Mouse (Mus musculus) large intestine, adult 2 months (tissue): ENCODE data around the gene Mgmt. TPM values are rescaled to one million over a fixed set of nuclear protein-coding genes. Genes with fewer than 3 reads are reported as not detected.

Experiments used
- DNase-seq: peaks from one replicate; pipeline ENCODE4 v3.0.0-alpha.2; 2012; ENCODE audit warnings: low read depth, low spot score
- WGBS: fragments of 180-500 bp; shearing (Covaris S2); methylation state at CpG from one replicate; pipeline ENCODE4 v1.1.7; 2018; 5-methylcytosine and 5-hydroxymethylcytosine counted together
- polyA plus RNA-seq: library from polyadenylated mRNA; depleted of rRNA; stranded (reverse); fragments of >200 nt; gene quantifications from 2 replicates; pipeline ENCODE4 v1.2.3, GENCODE M21; 2012

The Mgmt gene
- polyA plus RNA-seq, 1 experiment: 1.0 TPM

- no peak for DNase-seq
- WGBS: 88% methylated on average over 7 of the region's 7 CpGs
Measured at GRCm38 (mm10) chr7:137084651-137085050, 190.2 kb downstream of the Mgmt start.

- DNase-seq: peak; percentile 43
- 13% methylated on average over 14 of the region's 14 CpGs for WGBS
Measured at GRCm38 (mm10) chr7:137085969-137086606, 191.7 kb downstream of the Mgmt start.

- no peak for DNase-seq
- WGBS: 43% methylated on average over 6 of the region's 6 CpGs
Measured at GRCm38 (mm10) chr7:137087136-137087535, 192.7 kb downstream of the Mgmt start.

DNA sequence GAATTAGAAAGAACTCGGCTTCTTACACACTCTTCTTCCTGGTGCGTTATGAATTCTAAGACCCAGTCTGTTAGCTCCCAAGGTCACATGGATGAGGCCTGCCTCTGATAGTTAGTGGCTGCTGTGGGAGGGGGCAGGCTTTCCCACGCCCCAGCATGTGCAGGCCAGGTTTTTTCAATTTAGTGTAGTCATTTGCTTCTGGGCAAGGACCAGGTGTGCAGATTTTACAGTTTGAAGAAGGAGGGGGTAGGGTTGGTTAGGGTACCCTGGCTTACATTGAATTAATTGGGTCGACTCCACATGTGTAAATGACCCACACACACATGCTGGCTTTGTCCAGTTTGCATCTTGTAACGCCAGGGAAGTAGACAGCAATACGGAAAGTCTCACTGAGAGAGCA is 193.7 kb downstream of the Mgmt start:
- no peak for DNase-seq
- WGBS: 84% methylated on average over 6 of the region's 6 CpGs

DNA sequence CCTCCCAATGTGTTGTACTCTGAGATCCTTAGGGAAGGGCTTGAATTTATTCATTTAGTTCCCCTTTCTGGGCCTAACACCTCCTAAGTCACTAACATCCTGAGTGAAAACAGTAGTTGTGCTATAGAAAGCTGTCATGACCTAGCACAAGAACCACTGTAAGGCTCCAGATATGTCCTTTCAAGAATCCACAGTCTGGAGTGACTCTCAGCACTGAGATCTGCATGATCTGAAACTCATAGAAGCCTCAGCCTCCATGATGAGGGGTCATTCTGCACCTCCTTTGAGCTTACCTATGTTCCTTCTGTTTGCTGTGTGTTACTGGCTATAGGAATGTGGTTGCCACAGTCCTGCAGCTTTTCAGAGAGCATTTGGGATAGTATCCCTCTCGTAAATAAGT is 200.1 kb downstream of the Mgmt start:
- no peak for DNase-seq
- 80% methylated on average over 1 of the region's 1 CpGs for WGBS

DNA sequence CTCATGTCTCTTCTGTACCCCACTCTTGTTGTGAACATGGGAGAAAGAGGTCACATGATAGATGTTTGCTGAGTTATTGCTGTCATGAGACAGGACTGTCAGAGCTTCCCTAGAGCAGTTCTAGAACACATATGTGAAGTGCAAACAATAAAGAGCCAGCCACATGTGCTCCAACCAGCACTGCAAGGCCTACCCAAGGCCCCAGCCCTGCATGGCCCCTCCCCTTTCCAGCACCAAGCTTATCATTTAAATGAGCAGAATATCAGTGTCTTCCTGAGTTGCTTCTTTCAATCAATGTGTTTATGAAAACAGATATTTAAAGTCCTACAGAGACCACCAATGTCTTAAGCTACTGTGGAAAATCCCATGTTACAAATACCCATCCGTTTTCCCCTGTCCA is 201.3 kb downstream of the Mgmt start:
- 92% methylated on average over 1 of the region's 1 CpGs for WGBS
- no peak for DNase-seq

DNA sequence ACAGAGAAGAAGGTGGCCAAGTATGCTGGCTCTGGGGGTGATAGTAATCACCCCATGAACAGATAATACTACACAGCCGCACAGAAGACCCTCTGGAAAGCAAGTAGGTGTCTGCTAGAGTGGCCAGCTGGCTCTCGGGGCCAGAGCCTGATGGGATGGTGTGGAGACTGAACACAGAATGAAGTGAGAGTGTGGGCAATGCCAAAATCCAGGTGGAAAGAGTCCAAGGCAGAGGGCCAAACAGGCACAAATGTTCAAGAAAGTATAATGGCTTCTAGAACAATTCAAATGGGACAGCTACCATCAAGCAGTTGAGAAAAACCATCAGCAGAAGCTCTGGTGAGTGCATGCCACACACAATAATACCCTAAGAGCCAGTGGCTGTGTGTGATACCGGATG is 205.4 kb downstream of the Mgmt start:
- DNase-seq: no peak
- WGBS: 85% methylated on average over 3 of the region's 3 CpGs

GRCm38 (mm10) chr7:137102606-137103195 is 208.3 kb downstream of the Mgmt start:
- no peak for DNase-seq
- WGBS: 90% methylated on average over 10 of the region's 10 CpGs

DNA sequence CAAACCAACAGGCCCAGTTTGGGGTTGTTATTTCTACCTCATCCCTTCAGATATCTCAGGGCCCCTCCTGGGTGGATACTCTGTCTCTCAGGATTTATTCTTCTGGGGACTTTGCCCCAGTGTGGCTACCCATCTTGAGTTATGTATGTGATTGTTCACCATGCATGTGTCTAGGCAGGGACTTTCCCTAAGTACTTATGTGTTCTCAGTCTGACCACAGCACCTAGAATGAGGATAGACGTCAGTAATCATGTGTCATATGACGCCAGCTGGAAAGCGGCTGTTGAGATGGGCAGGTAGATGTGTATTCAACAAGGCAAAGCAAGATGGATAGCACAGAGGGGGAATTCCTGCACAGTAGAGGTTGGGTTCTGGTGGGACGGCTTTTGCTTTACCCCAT is 217.7 kb downstream of the Mgmt start:
- DNase-seq: no peak
- WGBS: 96% methylated on average over 4 of the region's 4 CpGs

- no peak for DNase-seq
- 37% methylated on average over 4 of the region's 4 CpGs for WGBS
Measured at GRCm38 (mm10) chr7:137116246-137116645, 221.8 kb downstream of the Mgmt start.

GRCm38 (mm10) chr7:137121243-137121858 is 226.9 kb downstream of the Mgmt start:
- DNase-seq: no peak
- WGBS: 72% methylated on average over 16 of the region's 16 CpGs

- DNase-seq: no peak
- 84% methylated on average over 8 of the region's 8 CpGs for WGBS
Measured at GRCm38 (mm10) chr7:137128726-137129125, 234.3 kb downstream of the Mgmt start.

GRCm38 (mm10) chr7:137130211-137130610 is 235.8 kb downstream of the Mgmt start:
- 85% methylated on average over 10 of the region's 10 CpGs for WGBS
- no peak for DNase-seq

GRCm38 (mm10) chr7:137131957-137132356 is 237.5 kb downstream of the Mgmt start:
- 76% methylated on average over 5 of the region's 5 CpGs for WGBS
- DNase-seq: no peak

DNA sequence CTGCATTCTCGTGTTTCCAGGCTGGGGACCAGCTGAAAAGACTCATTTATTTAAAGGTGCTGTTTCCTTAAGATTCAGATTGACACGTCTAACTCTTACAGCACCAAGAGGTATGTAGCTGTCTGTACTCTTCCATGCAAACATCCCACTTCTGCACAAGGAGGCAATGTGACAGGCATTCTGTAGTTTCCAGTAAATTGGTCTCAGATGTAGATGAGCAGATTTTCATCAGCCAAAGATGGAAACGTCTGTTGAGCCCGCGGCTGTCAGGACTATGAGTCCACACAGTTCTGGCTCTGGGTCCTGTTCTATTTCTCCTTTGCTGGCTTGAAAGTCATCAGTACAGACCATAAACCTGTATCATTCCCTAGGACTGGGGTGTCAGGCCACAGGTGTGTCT is 243.7 kb downstream of the Mgmt start:
- 80% methylated on average over 5 of the region's 5 CpGs for WGBS
- DNase-seq: no peak

DNA sequence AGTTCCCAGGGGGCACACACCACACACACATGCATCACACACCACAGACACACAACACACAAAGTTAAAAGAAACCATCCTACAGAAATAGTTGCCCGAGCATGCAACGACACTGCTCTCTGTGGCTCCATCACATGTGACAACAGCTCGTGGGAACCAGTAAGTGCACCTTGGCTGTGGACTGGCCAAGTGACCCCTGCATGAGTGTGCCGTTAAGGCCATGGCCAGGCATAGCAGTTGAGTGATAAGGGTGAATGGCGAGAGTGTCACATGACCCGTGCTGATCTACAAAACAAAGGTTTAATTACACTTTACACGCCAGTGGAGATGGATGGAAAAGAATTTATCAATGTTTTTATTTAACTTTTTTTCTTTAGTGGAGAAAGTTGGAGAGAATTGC is 245.9 kb downstream of the Mgmt start:
- DNase-seq: no peak
- 82% methylated on average over 7 of the region's 7 CpGs for WGBS

- 33% methylated on average over 3 of the region's 3 CpGs for WGBS
- no peak for DNase-seq
Measured at GRCm38 (mm10) chr7:137141386-137141785, 247.0 kb downstream of the Mgmt start.

DNA sequence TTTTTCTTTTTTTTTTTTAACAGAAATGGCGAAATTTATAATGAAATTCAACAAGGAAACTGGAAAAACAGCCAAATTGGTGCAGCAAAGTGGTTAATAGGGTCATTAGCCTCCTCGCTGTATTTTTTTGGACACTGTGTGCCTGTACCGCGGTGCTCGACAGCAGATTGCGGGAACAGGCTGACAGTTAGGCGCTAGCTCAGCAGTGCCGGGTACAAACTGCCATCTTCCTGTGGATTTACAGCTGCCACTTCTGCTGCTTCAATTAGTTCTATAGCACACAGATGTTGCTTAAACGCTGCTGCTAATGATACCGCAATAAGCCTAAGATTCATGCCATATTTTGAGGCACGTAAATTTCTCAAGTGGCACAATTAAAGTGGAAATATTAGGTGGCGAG is 252.7 kb downstream of the Mgmt start:
- 79% methylated on average over 12 of the region's 12 CpGs for WGBS
- DNase-seq: no peak

DNA sequence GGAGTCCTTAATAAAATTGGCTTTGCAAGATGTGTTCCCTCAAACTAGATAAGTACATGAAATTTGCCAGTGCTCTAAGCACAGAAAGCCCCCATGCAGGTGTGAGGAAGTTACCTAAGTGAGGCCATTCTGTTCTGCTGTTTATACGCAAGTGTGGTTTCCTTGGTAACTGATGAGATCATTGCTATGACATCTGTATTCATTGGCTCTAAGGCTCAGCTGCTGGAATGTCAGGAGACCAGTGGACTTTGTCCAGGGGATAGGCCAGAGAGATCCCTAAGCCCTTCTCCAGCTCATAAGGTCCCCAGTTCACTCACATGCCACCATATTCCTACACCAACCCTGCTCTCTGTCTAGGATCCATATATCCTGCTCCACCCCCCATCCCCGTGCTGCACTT is 257.4 kb downstream of the Mgmt start:
- no peak for DNase-seq
- WGBS: 72% methylated on average over 2 of the region's 2 CpGs

DNA sequence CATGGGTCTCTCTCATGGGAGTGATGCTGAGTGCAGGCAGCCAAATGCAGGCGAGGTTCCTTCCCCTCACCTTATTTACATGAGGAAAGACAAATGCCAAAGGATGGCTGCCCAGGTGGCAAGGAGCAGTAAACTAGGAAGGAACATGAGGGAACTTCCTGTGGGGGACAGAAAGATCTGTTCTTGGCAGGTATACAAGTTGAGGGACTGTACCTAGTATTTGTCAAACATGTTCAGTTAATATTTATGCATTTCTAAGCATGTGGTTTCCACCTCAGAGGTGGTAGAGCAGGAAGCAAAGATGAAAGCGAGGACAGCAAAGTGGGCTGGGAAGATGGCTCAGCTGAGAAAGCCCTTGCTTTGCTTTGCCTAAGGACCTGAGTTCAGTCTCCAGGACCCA is 260.2 kb downstream of the Mgmt start:
- DNase-seq: no peak
- 57% methylated on average over 2 of the region's 2 CpGs for WGBS

- DNase-seq: no peak
Measured at GRCm38 (mm10) chr7:137159086-137159485, 264.7 kb downstream of the Mgmt start.
